Mouse (Mus musculus) midbrain, embryonic 13.5 days (tissue): ENCODE data around the gene Ncor1. TPM values are rescaled to one million over a fixed set of nuclear protein-coding genes. Genes with fewer than 3 reads are reported as not detected.
A peak's percentile ranks its signal among the peaks of the same experiment; 100 is the strongest.

Experiments used
- ATAC-seq: fragments of 200-750 bp; cut with Nextera tagmentation; 2 replicates; pipeline ENCODE4 v1.8.0; 2017; ENCODE audit warnings: mild to moderate bottlenecking, moderate TSS enrichment, moderate library complexity
- H3K27ac ChIP-seq: fragments of 300-500 bp; sonication (generic); 2 replicates; pipeline ENCODE4 v1.5.1; 2015; ENCODE audit warnings: inconsistent platforms, mild to moderate bottlenecking, moderate library complexity
- H3K27me3 ChIP-seq: fragments of 300-500 bp; sonication (generic); 2 replicates; pipeline ENCODE4 v1.6.1; 2015; ENCODE audit warnings: mild to moderate bottlenecking, inconsistent platforms
- H3K36me3 ChIP-seq: fragments of 300-500 bp; sonication (generic); 2 replicates; pipeline ENCODE4 v1.6.1; 2015; ENCODE audit warnings: mild to moderate bottlenecking, inconsistent platforms
- H3K4me1 ChIP-seq: fragments of 300-500 bp; sonication (generic); replicated peaks from 2 replicates; pipeline ENCODE4 v1.6.1; 2015; ENCODE audit warnings: inconsistent platforms
- H3K4me2 ChIP-seq: fragments of 300-500 bp; sonication (generic); replicated peaks from 2 replicates; pipeline ENCODE4 v1.6.1; 2015; ENCODE audit warnings: moderate library complexity, mild to moderate bottlenecking, inconsistent platforms
- H3K4me3 ChIP-seq: fragments of 300-500 bp; sonication (generic); replicated peaks from 2 replicates; pipeline ENCODE4 v1.5.1; 2015; ENCODE audit warnings: mild to moderate bottlenecking, inconsistent platforms
- H3K9ac ChIP-seq: fragments of 300-500 bp; sonication (generic); replicated peaks from 2 replicates; pipeline ENCODE4 v1.6.1; 2015; ENCODE audit warnings: mild to moderate bottlenecking, inconsistent platforms
- H3K9me3 ChIP-seq: fragments of 300-500 bp; sonication (generic); 2 replicates; pipeline ENCODE4 v1.6.1; 2016; ENCODE audit warnings: mild to moderate bottlenecking, inconsistent platforms
- WGBS: fragments of 180-500 bp; shearing (Covaris S2); methylation state at CpG from one replicate; pipeline ENCODE4 v1.1.7; 2015; 5-methylcytosine and 5-hydroxymethylcytosine counted together
- polyA plus RNA-seq: library from polyadenylated mRNA; unstranded; fragments of >200 nt; fragmentation: Nextera tagmentation; extraction: Ambion mirVana; gene quantifications from 2 replicates; pipeline ENCODE4 v1.2.1, GENCODE M21; 2015

Ncor1 gene
- polyA plus RNA-seq, 1 experiment from 2014 or later = 174 TPM

DNA sequence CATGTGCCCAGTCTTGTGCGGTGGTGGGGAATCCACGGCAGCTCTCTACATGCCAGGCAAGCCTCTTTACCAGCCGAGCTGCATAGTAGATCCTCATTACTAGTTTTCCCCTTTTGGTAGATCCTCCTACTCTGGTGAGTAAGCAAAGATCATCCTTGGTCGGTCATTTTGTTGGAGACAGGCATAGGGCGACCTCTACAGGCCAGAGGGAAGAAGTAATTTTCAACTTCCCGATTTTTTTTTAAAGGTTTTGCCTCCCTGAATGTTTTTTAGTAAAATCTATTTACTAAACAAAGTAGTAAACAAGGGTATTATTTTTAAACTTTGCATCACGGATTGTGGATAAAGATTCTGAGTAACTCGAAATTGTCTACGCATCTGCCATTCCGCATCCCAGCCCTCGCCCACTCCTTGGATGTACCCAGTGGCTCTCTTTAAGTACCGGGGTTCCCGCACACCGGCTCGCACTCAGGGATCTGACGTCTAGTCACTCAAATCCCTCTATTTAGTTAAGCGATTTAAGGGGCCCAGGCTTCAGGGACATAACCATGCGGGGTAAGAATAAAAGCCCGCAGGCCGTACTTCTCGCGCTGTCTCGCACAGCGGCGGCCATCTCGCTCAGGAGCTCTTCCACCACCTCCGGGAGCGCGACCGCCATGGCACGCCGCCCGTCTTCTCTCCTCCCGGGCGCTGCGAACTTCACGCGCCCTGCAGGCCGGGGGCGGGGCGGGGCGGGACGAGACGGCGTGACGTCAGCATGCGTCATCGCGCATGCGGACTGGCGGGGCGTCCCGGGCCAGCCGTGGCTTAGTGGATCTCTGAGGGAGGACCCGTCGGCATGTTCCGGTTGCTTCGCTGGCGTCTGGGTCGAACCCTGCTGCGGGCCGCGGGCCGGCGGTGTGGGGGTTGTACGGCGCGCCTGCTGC, 177.4 kb downstream of the Ncor1 start, which contains the start of the genes Zswim7 and Ttc19:
TSS of gene Zswim7 (minus strand) at position 701 of the 926 bp plus-strand sequence.
TSS of gene Ttc19 (plus strand) at position 799 of the 926 bp plus-strand sequence.
- peaks cover 10% of the 10 kb centered on the region for H3K4me1 ChIP-seq
- H3K4me2 ChIP-seq = peak within 1 kb of the TSS; percentile 72
- ATAC-seq = peak; percentile 96
- H3K4me3 ChIP-seq = peak within 1 kb of the TSS; percentile 77
- H3K9me3 ChIP-seq = no peaks in the 10 kb centered on the region
- whole genome bisulfite sequencing = under 1% methylated on average over 47 of the region's 68 CpGs
- peak within 1 kb of the TSS; percentile 86 for H3K9ac ChIP-seq
- H3K36me3 ChIP-seq = peaks cover 23% of the 10 kb centered on the region
- H3K27me3 ChIP-seq = no peaks in the 10 kb centered on the region
- peak within 1 kb of the TSS; percentile 88 for H3K27ac ChIP-seq

DNA sequence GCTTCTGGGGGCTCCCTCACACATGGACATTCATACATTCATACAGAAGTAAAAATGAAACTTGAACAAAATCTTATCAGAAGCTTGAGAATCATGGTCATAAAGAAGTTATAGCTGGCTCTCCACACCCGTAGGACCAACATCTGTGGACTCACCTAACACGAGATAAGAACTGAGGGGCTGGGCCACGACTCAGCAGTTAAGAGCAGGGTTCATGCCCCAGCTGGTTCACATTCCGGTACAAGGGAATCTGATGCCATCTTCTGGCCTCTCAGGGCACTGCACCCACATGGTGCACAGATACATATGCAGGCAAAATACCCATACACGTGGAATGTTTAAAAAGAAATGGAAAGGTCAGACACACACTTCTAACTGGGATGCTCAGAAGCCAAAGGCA, 180.3 kb downstream of the Ncor1 start:
- no peak overlapping the region for H3K4me2 ChIP-seq
- ATAC-seq = no peak
- H3K9ac ChIP-seq = no peak overlapping the region
- H3K9me3 ChIP-seq = no peaks in the 10 kb centered on the region
- 0 out of 2 replicates have a peak, but pooled peaks cover under 1% of the 10 kb centered on the region for H3K36me3 ChIP-seq
- 30% methylated on average over 5 of the region's 5 CpGs for WGBS
- H3K27me3 ChIP-seq = no peaks in the 10 kb centered on the region
- H3K4me1 ChIP-seq = peaks cover 10% of the 10 kb centered on the region
- H3K27ac ChIP-seq = no peak overlapping the region
- no peak overlapping the region for H3K4me3 ChIP-seq

- no peaks in the 10 kb centered on the region for H3K9me3 ChIP-seq
- H3K4me3 ChIP-seq = no peak overlapping the region
- H3K27me3 ChIP-seq = no peaks in the 10 kb centered on the region
- ATAC-seq = no peak
- no peaks in the 10 kb centered on the region for H3K36me3 ChIP-seq
- no peak overlapping the region for H3K9ac ChIP-seq
- no peak overlapping the region for H3K27ac ChIP-seq
- H3K4me2 ChIP-seq = no peak overlapping the region
- 69% methylated on average over 8 of the region's 8 CpGs for WGBS
- H3K4me1 ChIP-seq = peaks cover 3% of the 10 kb centered on the region
Observed at GRCm38 (mm10) chr11:62277086-62277485, 181.3 kb downstream of the Ncor1 start.

- H3K4me2 ChIP-seq = no peak overlapping the region
- no peak overlapping the region for H3K4me3 ChIP-seq
- no peaks in the 10 kb centered on the region for H3K9me3 ChIP-seq
- no peak overlapping the region for H3K27ac ChIP-seq
- no peak overlapping the region for H3K9ac ChIP-seq
- ATAC-seq = no peak
- no peaks in the 10 kb centered on the region for H3K36me3 ChIP-seq
- H3K4me1 ChIP-seq = peaks cover 18% of the 10 kb centered on the region
- H3K27me3 ChIP-seq = no peaks in the 10 kb centered on the region
- 61% methylated on average over 5 of the region's 5 CpGs for WGBS
Observed at GRCm38 (mm10) chr11:62270851-62271250, 187.5 kb downstream of the Ncor1 start.

DNA sequence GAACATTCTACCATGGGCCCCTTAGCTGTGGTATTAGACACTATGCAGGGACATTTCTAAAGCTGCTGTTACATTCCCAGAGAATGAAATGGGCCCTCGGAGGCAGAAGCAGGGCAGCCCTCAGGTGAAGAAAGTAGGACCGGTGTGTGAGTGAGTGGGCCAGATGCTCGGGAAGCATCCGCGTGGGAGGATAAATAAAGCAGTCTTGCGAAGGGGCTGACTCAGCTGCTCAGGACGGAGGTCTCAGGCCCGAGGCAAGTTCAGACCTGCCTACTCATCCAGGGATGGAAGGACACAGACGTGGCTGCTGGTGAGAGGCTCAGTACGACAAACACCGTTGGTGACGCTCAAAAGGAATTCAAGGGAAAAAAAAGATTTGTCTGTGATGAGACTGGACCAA, 189.2 kb downstream of the Ncor1 start:
- H3K4me2 ChIP-seq = no peak overlapping the region
- ATAC-seq = no peak
- no peaks in the 10 kb centered on the region for H3K27me3 ChIP-seq
- WGBS = 77% methylated on average over 12 of the region's 12 CpGs
- H3K9me3 ChIP-seq = no peaks in the 10 kb centered on the region
- peaks cover 24% of the 10 kb centered on the region for H3K4me1 ChIP-seq
- no peaks in the 10 kb centered on the region for H3K36me3 ChIP-seq
- H3K4me3 ChIP-seq = no peak overlapping the region
- no peak overlapping the region for H3K27ac ChIP-seq
- H3K9ac ChIP-seq = no peak overlapping the region

DNA sequence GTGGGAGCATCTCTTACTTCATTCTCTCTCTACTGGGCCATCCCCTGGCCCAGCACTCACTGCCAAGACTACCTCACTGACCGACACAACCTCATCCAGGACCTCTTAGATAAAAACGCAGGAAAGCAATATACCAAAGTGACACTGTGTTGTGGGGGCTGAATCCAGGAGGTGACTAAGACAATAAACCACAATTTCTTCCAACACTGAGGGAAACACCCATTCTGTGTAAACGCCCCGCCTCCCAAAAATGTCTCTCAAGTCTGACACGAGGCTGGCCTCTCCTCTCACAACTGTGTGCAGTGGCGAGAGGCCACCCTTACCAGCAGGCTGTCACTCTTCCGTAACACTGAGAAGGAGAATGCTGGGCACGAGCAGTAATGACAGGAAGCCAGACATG, 190.0 kb downstream of the Ncor1 start:
- H3K27ac ChIP-seq = no peak overlapping the region
- ATAC-seq = no peak

DNA sequence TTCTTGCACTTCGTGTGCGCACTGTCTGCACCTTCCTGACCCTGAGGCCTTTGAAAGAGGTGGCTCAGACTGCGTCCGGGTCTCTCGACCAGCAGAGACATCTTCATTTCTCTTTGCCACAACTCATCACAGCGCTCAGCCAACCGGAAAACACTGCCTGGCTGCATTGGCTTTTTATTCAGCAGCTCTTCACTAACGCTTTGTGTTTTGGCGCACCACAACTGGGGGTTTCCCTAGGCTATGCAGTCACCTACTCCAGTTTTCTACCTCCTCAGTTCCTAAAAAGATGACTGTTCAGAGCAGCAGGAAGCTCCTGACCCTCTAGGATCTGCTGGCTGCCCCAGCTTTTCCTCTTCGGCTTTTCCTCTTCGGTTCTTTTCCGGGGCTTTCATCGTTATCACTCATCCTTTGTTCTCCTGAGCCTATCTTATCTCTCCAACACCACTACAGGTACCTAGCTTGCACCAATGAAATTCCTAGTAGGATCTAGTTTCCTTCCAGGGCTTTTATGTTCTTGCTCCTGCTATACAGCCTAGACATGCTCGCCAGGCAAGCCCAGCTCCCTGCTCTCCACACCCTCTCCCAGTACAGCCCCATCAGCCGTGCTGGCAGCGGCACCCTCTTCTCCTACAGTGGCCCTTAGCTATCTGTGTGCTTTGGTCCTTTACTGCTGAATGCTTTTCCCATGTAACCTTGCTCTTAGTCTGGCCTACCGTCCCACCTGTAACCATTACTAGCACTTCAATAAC, 191.7 kb downstream of the Ncor1 start:
- WGBS = 37% methylated on average over 17 of the region's 17 CpGs

More for the DNA sequence above, 190.0 kb downstream of the Ncor1 start:
- H3K4me2 ChIP-seq = no peak overlapping the region
- H3K36me3 ChIP-seq = no peaks in the 10 kb centered on the region
- peaks cover 24% of the 10 kb centered on the region for H3K4me1 ChIP-seq
- no peaks in the 10 kb centered on the region for H3K27me3 ChIP-seq
- H3K4me3 ChIP-seq = no peak overlapping the region
- WGBS = 83% methylated on average over 8 of the region's 8 CpGs
- H3K9me3 ChIP-seq = no peaks in the 10 kb centered on the region
- H3K9ac ChIP-seq = no peak overlapping the region

More for the DNA sequence above, 191.7 kb downstream of the Ncor1 start:
- H3K36me3 ChIP-seq = no peaks in the 10 kb centered on the region
- peaks cover 24% of the 10 kb centered on the region for H3K4me1 ChIP-seq
- H3K27ac ChIP-seq = 0 out of 2 replicates have a peak overlapping the region, but pooled peaks have one; percentile 9
- H3K4me3 ChIP-seq = no peak overlapping the region
- no peak for ATAC-seq
- H3K9ac ChIP-seq = 0 out of 2 replicates have a peak overlapping the region, but pooled peaks have one; percentile 44
- H3K27me3 ChIP-seq = no peaks in the 10 kb centered on the region
- H3K9me3 ChIP-seq = no peaks in the 10 kb centered on the region
- peak overlapping the region; percentile 27; the same call in 1 of the 2 replicates for H3K4me2 ChIP-seq

Other genes with a start within 250 kb of the Ncor1 start
- gene Adora2b, start 209.6 kb downstream of the Ncor1 start, polyA plus RNA-seq = 2.9 and 3.1 TPM in 2 replicates
- gene Zswim7, start 177.2 kb downstream of the Ncor1 start, polyA plus RNA-seq = 9.4 and 12.0 TPM in 2 replicates
- 31.7 and 38.2 TPM in 2 replicates for gene Ttc19, start 177.1 kb downstream of the Ncor1 start, polyA plus RNA-seq
- gene Pigl, start 81 bp downstream of the Ncor1 start, polyA plus RNA-seq = 9.1 and 9.2 TPM in 2 replicates
- 52.8 and 65.6 TPM in 2 replicates for gene Cenpv, start 80.7 kb upstream of the Ncor1 start, polyA plus RNA-seq
- gene Ubb, start 92.6 kb upstream of the Ncor1 start, polyA plus RNA-seq = 4,691 and 4,901 TPM in 2 replicates
- gene Trpv2, start 115.9 kb upstream of the Ncor1 start, polyA plus RNA-seq = 20.7 TPM in 2 replicates
- 8.2 and 11.4 TPM in 2 replicates for gene Lrrc75a, start 190.0 kb upstream of the Ncor1 start, polyA plus RNA-seq
- 23.0 and 25.2 TPM in 2 replicates for gene Mmgt2, start 190.1 kb upstream of the Ncor1 start, polyA plus RNA-seq